Mouse (Mus musculus) C2C12 (cell line): ENCODE data around the gene Cmss1. TPM values are rescaled to one million over a fixed set of nuclear protein-coding genes. Genes with fewer than 3 reads are reported as not detected.

Experiments
- H3K27me3 ChIP-seq: one replicate; pipeline ENCODE4 v1.6.1; 2011; ENCODE audit not compliant: control insufficient read depth, insufficient read depth, insufficient read length
- H3K36me3 ChIP-seq: one replicate; pipeline ENCODE4 v1.6.1; 2011; ENCODE audit not compliant: control insufficient read depth, insufficient read depth
- H3K4me3 ChIP-seq: one replicate; pipeline ENCODE4 v1.5.1; 2011; ENCODE audit warnings: mild to moderate bottlenecking, control low read depth; ENCODE audit not compliant: poor library complexity, insufficient read depth, severe bottlenecking
- H3K79me2 ChIP-seq: one replicate; pipeline ENCODE4 v1.6.1; 2011; ENCODE audit not compliant: control insufficient read depth, insufficient read depth
- H3K79me3 ChIP-seq: one replicate; pipeline ENCODE4 v1.6.1; 2011; ENCODE audit warnings: low read depth, control low read depth
- H3ac ChIP-seq: one replicate; pipeline ENCODE3; 2011; ENCODE audit warnings: low read depth; ENCODE audit not compliant: control insufficient read depth, insufficient read length
- CEBPB ChIP-seq: IDR thresholded peaks from one replicate; pipeline ENCODE4 v1.6.1; 2011; ENCODE audit warnings: low read depth, mild to moderate bottlenecking, control low read depth, moderate library complexity
- CTCF ChIP-seq: IDR thresholded peaks from one replicate; pipeline ENCODE4 v1.5.1; 2011; ENCODE audit not compliant: control insufficient read depth, insufficient read depth, insufficient read length
- FOSL1 ChIP-seq: IDR thresholded peaks from one replicate; pipeline ENCODE4 v1.8.0; 2011; ENCODE audit warnings: mild to moderate bottlenecking, low read length; ENCODE audit not compliant: poor library complexity, insufficient read depth, severe bottlenecking
- MAX ChIP-seq: IDR thresholded peaks from one replicate; pipeline ENCODE4 v1.6.1; 2011; ENCODE audit warnings: mild to moderate bottlenecking, control low read depth
- MYOD1 ChIP-seq: IDR thresholded peaks from one replicate; pipeline ENCODE4 v1.6.1; 2011; ENCODE audit warnings: low read depth; ENCODE audit not compliant: control insufficient read depth, insufficient read length
- MYOG ChIP-seq: IDR thresholded peaks from one replicate; pipeline ENCODE4 v1.6.1; 2011; ENCODE audit not compliant: control insufficient read depth, insufficient read length; ENCODE audit errors: extremely low read depth
- USF1 ChIP-seq: IDR thresholded peaks from one replicate; pipeline ENCODE4 v1.6.1; 2011; ENCODE audit warnings: low read depth, mild to moderate bottlenecking, control low read depth, moderate library complexity
- polyA plus RNA-seq: library from polyadenylated mRNA; unstranded; fragments of >200 nt; fragmentation: generic; extraction: Trizol; gene quantifications from one replicate; pipeline ENCODE4 v1.2.1, GENCODE M21; 2012; ENCODE audit warnings: missing spikeins

Gene Cmss1
- polyA plus RNA-seq, 1 experiment = 37.5 TPM

DNA sequence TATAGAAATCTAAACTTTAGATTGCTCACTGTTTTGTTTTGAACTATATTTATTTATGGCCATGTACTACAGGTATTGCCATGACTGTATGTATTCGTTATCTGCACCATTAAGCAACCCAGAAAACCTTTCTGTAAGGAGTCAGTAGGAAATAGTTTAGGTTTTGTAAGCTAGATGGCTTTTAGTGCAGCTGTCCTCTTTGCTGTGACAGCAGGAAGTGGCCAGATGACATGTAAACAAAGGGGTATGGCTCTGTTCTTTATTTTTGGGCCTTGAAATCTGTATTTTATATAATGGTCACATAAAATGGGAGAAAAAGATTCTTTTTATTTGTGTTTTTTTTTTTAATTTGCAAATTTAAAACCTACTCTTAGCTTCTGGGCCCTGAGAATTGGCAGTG is 71.9 kb downstream of the Cmss1 start:
- H3K79me3 ChIP-seq = no peaks in the 10 kb centered on the region
- peaks cover 8% of the 10 kb centered on the region for H3K79me2 ChIP-seq
- no peak overlapping the region for H3ac ChIP-seq
- TF ChIP-seq USF1 = no peak
- no peak for TF ChIP-seq CEBPB
- no peak for TF ChIP-seq CTCF
- TF ChIP-seq MAX = no peak
- no peak for TF ChIP-seq MYOG
- TF ChIP-seq FOSL1 = no peak
- no peak for TF ChIP-seq MYOD1
- no peak overlapping the region for H3K4me3 ChIP-seq
- H3K36me3 ChIP-seq = no peaks in the 10 kb centered on the region
- no peaks in the 10 kb centered on the region for H3K27me3 ChIP-seq

GRCm38 (mm10) chr16:57534365-57534764 is 72.3 kb downstream of the Cmss1 start:
- H3K79me3 ChIP-seq = no peaks in the 10 kb centered on the region
- H3ac ChIP-seq = no peak overlapping the region
- no peak overlapping the region for H3K4me3 ChIP-seq
- H3K79me2 ChIP-seq = peaks cover 8% of the 10 kb centered on the region
- TF ChIP-seq MYOD1 (no peak), CTCF (no peak), USF1 (no peak), MAX (no peak), FOSL1 (no peak), MYOG (no peak), CEBPB (no peak)
- no peaks in the 10 kb centered on the region for H3K36me3 ChIP-seq
- no peaks in the 10 kb centered on the region for H3K27me3 ChIP-seq

DNA sequence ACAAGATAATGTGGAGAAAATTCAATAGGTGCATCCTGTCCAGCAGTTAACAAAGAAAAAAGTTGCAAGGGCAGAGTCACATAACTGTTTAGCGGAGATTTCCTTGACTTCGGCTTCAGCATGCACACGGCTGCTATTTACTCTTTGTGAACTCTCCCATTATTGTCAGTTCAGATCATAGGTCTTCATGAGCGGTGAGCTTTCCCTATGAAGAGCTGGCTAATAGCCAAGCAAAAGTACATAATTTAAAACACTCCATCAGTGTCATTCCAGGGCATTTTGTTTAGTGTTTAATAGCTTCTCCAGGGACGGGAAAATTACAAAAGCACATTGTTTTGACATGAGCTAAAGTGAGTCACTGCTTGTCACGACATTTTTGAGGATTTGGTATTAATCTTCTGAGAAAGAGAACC is 74.6 kb downstream of the Cmss1 start:
- H3K4me3 ChIP-seq = no peak overlapping the region
- no peaks in the 10 kb centered on the region for H3K79me3 ChIP-seq
- no peaks in the 10 kb centered on the region for H3K27me3 ChIP-seq
- no peaks in the 10 kb centered on the region for H3K36me3 ChIP-seq
- H3K79me2 ChIP-seq = peaks cover 14% of the 10 kb centered on the region
- H3ac ChIP-seq = no peak overlapping the region
- TF ChIP-seq MAX (peak; percentile 85), CTCF (no peak), MYOD1 (no peak), USF1 (no peak), CEBPB (peak; percentile 45), FOSL1 (peak; percentile 94), MYOG (no peak)

GRCm38 (mm10) chr16:57530547-57530946 is 76.1 kb downstream of the Cmss1 start:
- Histone ChIP-seq H3K79me2 (peaks cover 14% of the 10 kb centered on the region), H3K79me3 (no peaks in the 10 kb centered on the region), H3K36me3 (no peaks in the 10 kb centered on the region), H3ac (no peak overlapping the region), H3K27me3 (no peaks in the 10 kb centered on the region), H3K4me3 (no peak overlapping the region)
- TF ChIP-seq CTCF = no peak
- TF ChIP-seq CEBPB = peak; percentile 2

DNA sequence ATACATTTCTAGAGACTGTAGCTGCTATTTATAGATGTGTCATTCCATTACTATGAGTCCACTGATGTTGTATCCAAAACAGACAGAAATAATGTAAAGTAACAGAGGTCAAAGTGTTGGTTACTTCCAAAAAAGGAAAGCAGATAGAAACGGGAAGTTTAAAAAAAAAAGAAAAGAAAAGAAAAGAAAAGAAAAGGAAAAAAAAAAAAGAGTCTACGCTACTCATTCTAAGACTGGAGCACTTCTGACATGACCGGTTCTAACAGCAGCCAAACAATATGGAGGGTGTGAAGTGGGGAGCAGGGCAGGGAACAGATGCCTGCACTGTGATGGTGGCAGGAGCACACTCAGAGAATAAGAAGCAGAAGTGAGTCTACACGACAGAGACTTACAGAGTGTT is 78.2 kb downstream of the Cmss1 start:
- H3K27me3 ChIP-seq = no peaks in the 10 kb centered on the region
- H3K4me3 ChIP-seq = no peak overlapping the region
- TF ChIP-seq CEBPB (no peak), USF1 (no peak), MYOG (no peak), MYOD1 (no peak), MAX (no peak), CTCF (no peak), FOSL1 (no peak)
- peaks cover 5% of the 10 kb centered on the region for H3K79me2 ChIP-seq
- no peaks in the 10 kb centered on the region for H3K36me3 ChIP-seq
- no peaks in the 10 kb centered on the region for H3K79me3 ChIP-seq
- H3ac ChIP-seq = no peak overlapping the region

- H3K4me3 ChIP-seq = no peak overlapping the region
- no peaks in the 10 kb centered on the region for H3K27me3 ChIP-seq
- H3ac ChIP-seq = no peak overlapping the region
- no peaks in the 10 kb centered on the region for H3K79me3 ChIP-seq
- peaks cover 5% of the 10 kb centered on the region for H3K79me2 ChIP-seq
- TF ChIP-seq FOSL1 (peak; percentile 1), USF1 (no peak)
- H3K36me3 ChIP-seq = no peaks in the 10 kb centered on the region
Observed at GRCm38 (mm10) chr16:57526893-57527292, 79.8 kb downstream of the Cmss1 start.

GRCm38 (mm10) chr16:57525476-57525875 is 81.2 kb downstream of the Cmss1 start:
- no peak for TF ChIP-seq USF1
- TF ChIP-seq CEBPB = no peak
- no peak for TF ChIP-seq CTCF
- no peak for TF ChIP-seq MAX
- no peak for TF ChIP-seq MYOG
- TF ChIP-seq MYOD1 = peak; percentile 13

More at GRCm38 (mm10) chr16:57525476-57525875, 81.2 kb downstream of the Cmss1 start:
- no peaks in the 10 kb centered on the region for H3K36me3 ChIP-seq
- no peaks in the 10 kb centered on the region for H3K79me3 ChIP-seq
- H3ac ChIP-seq = no peak overlapping the region
- H3K27me3 ChIP-seq = no peaks in the 10 kb centered on the region
- H3K79me2 ChIP-seq = peaks cover 5% of the 10 kb centered on the region
- no peak overlapping the region for H3K4me3 ChIP-seq
